Mouse (Mus musculus): ENCODE data around the gene Rps6kl1.

GRCm38 (mm10) chr12:85192461-85193108 lies 41.5 kb upstream of the Rps6kl1 start:
- TF ChIP-seq CTCF (conservative IDR thresholded peaks at IDR 0.05; ENCODE audit: low read length) (no peak), NANOG (IDR thresholded peaks at IDR 0.05; ENCODE audit: borderline replicate concordance, low read length) (no peak), POU5F1 (IDR thresholded peaks at IDR 0.05; ENCODE audit: borderline replicate concordance, low read length) (no peak)
